Mouse (Mus musculus): ENCODE data around the gene Prl7c1. TPM values are rescaled to one million over a fixed set of nuclear protein-coding genes. Genes with fewer than 3 reads are reported as not detected.

Prl7c1 gene
- not detected for polyA plus RNA-seq (2017; shearing (Covaris generic))

DNA sequence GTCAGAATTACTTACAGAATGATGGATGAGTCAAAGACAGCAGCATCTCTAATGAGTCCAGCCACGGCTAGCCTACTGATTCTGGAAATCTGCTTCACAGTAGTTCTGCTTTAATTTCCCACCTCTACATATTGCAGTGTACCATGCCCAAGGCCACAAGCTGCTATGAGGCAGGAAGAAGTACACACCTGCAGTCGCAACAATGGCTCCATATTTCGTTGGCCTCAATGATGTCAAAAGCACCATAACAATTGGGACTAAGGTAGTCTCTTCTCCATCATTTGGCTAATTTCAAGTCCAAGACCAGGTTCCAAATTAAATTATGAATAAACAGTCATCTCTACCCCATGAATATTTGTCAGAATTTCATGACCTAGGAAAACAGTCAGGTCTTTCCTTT is at the start of gene Prl7c1:
Prl7c1 (minus strand) TSS at position 101 of the 400 bp plus-strand sequence.

GRCm38 (mm10) chr13:27801354-27801753 is 20.8 kb upstream of the Prl7c1 start, which contains the start of gene Prl2a1:
TSS of gene Prl2a1 (plus strand) at chr13:27801654.

Other genes with a start within 250 kb of the Prl7c1 start
- gene Prl8a9, start 216.2 kb downstream of the Prl7c1 start, polyA plus RNA-seq (2017; shearing (Covaris generic)) = not detected
- not detected for gene Prl8a1, start 198.6 kb downstream of the Prl7c1 start, polyA plus RNA-seq (2017; shearing (Covaris generic))
- not detected for gene Prl7b1, start 170.2 kb downstream of the Prl7c1 start, polyA plus RNA-seq (2017; shearing (Covaris generic))
- not detected for gene Prl7a1, start 138.3 kb downstream of the Prl7c1 start, polyA plus RNA-seq (2017; shearing (Covaris generic))
- not detected for gene Prl7a2, start 112.8 kb downstream of the Prl7c1 start, polyA plus RNA-seq (2017; shearing (Covaris generic))
- gene Prl7d1, start 64.1 kb downstream of the Prl7c1 start, polyA plus RNA-seq (2017; shearing (Covaris generic)) = not detected
- not detected for gene Prl2a1, start 20.9 kb upstream of the Prl7c1 start, polyA plus RNA-seq (2017; shearing (Covaris generic))
- not detected for gene Prl2c1, start 68.5 kb upstream of the Prl7c1 start, polyA plus RNA-seq (2017; shearing (Covaris generic))
- not detected for gene Prl4a1, start 235.4 kb upstream of the Prl7c1 start, polyA plus RNA-seq (2017; shearing (Covaris generic))

Measured in CD4-positive, CD25-positive, alpha-beta regulatory T cell, adult 9 weeks (primary cell).